Mouse (Mus musculus) intestine, embryonic 15.5 days (tissue): ENCODE measurements around the gene Osbpl9. TPM values are rescaled to one million over a fixed set of nuclear protein-coding genes. Genes with fewer than 3 reads are reported as not detected.

Experiments
- ATAC-seq: fragments of 200-750 bp; cut with Nextera tagmentation; 2 replicates; pipeline ENCODE4 v1.8.0; 2017; ENCODE audit warnings: moderate TSS enrichment, moderate library complexity
- H3K27ac ChIP-seq: fragments of 300-500 bp; sonication (generic); 2 replicates; pipeline ENCODE4 v1.5.1; 2015; ENCODE audit warnings: mild to moderate bottlenecking, inconsistent platforms
- H3K27me3 ChIP-seq: fragments of 300-500 bp; sonication (generic); replicated peaks from 2 replicates; pipeline ENCODE4 v1.6.1; 2015; ENCODE audit warnings: inconsistent platforms
- H3K36me3 ChIP-seq: fragments of 300-500 bp; sonication (generic); 2 replicates; pipeline ENCODE4 v1.6.1; 2015; ENCODE audit warnings: inconsistent platforms
- H3K4me1 ChIP-seq: fragments of 300-500 bp; sonication (generic); replicated peaks from 2 replicates; pipeline ENCODE4 v1.6.1; 2015; ENCODE audit warnings: inconsistent platforms
- H3K4me2 ChIP-seq: fragments of 300-500 bp; sonication (generic); replicated peaks from 2 replicates; pipeline ENCODE4 v1.6.1; 2015; ENCODE audit warnings: mild to moderate bottlenecking, inconsistent platforms
- H3K4me3 ChIP-seq: fragments of 300-500 bp; sonication (generic); replicated peaks from 2 replicates; pipeline ENCODE4 v1.5.1; 2015; ENCODE audit warnings: inconsistent platforms
- H3K9ac ChIP-seq: fragments of 300-500 bp; sonication (generic); 2 replicates; pipeline ENCODE4 v1.6.1; 2015; ENCODE audit warnings: inconsistent platforms
- H3K9me3 ChIP-seq: fragments of 300-500 bp; sonication (generic); 2 replicates; pipeline ENCODE4 v1.6.1; 2016; ENCODE audit warnings: inconsistent platforms
- WGBS: fragments of 180-500 bp; shearing (Covaris S2); methylation state at CpG from one replicate; pipeline ENCODE4 v1.1.7; 2015; 5-methylcytosine and 5-hydroxymethylcytosine counted together
- polyA plus RNA-seq: library from polyadenylated mRNA; unstranded; fragments of >200 nt; fragmentation: Nextera tagmentation; extraction: Ambion mirVana; gene quantifications from 2 replicates; pipeline ENCODE4 v1.2.1, GENCODE M21; 2015

The Osbpl9 gene
- polyA plus RNA-seq, 1 experiment from 2014 or later = 56.1 TPM

DNA sequence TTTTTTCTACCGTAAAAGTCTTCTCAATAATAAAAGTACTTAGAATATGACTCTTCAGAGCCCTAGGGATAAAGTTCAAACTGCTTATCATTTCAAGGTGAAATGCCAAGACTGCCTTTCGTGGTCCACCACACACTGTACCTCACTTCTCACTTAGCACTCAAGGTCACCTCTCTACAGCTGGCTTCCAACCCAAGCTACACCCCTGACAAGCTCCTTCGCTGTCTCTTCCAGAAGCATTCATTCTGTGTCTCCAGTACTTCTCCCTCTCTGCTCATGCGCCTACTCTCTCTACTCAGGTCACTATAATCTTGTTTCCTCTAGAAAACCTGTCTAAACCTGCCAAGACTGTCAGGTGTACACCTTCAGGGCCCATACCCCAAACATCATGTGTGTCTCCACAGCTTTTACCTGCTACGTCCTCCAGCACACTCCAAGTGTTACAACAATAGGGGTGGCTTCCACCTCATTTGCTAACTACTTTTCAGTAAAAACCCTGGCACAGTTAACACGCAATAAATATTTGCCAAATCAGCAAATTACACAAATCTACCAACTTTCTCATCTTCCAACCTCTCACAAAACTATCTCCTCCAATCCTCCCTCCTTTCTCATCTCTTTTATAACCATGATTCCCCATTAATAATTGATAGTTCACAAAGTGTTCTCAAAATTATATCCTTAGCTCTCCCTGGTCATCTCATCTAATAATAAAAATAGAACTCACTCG, 6.0 kb downstream of the Osbpl9 start:
- H3K4me2 ChIP-seq = no peak overlapping the region
- no peak overlapping the region for H3K4me3 ChIP-seq
- no peak overlapping the region for H3K9ac ChIP-seq
- H3K27me3 ChIP-seq = no peaks in the 10 kb centered on the region
- ATAC-seq = no peak
- no peaks in the 10 kb centered on the region for H3K4me1 ChIP-seq
- H3K36me3 ChIP-seq = no peaks in the 10 kb centered on the region
- 82% methylated on average over 7 of the region's 7 CpGs for WGBS
- no peaks in the 10 kb centered on the region for H3K9me3 ChIP-seq
- no peak overlapping the region for H3K27ac ChIP-seq

DNA sequence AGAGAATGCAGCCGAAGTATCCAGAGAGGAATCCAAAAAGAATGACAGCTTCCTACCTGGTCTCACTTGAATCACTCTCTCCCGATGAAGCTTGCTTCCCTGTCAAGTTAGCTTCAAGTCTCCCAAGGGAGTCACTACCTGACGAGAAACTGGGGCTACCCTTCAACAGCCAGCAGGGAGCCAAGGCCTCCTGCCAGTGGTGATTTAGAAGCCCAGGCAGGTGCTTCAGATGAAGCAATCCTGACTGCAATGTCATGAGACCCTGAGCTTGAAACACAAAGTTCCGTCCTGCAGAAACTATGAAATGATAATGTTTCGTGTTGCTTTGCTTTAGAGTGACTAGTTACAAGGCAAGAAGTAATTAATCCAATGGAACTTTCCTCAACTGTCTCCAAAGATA, 8.2 kb downstream of the Osbpl9 start:
- H3K4me1 ChIP-seq = no peaks in the 10 kb centered on the region
- H3K4me3 ChIP-seq = no peak overlapping the region
- H3K27me3 ChIP-seq = no peaks in the 10 kb centered on the region
- no peaks in the 10 kb centered on the region for H3K36me3 ChIP-seq
- no peaks in the 10 kb centered on the region for H3K9me3 ChIP-seq
- ATAC-seq = no peak
- H3K9ac ChIP-seq = no peak overlapping the region
- WGBS = 81% methylated on average over 5 of the region's 5 CpGs
- H3K27ac ChIP-seq = no peak overlapping the region
- H3K4me2 ChIP-seq = no peak overlapping the region

DNA sequence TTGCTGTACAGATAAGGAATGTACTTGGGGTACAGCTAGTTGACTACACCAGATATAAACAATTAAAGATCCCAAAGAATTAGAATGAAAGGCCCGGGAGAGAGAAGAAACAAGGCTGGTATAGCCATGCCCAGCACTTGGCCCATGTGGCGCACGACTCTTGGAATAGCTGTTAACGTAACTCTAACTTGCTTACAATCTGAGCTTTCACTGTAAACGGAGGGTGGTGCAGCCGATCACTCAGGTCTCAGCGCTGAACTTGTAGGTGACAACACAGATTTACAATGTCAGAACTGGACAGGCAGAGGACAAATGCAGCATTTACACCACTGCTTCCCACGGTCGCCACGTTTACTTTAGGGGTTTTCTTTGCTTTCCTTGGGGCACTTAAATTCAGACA, 10.5 kb downstream of the Osbpl9 start:
- Histone ChIP-seq H3K36me3 (no peaks in the 10 kb centered on the region), H3K4me2 (no peak overlapping the region), H3K27me3 (no peaks in the 10 kb centered on the region), H3K4me1 (no peaks in the 10 kb centered on the region), H3K9me3 (no peaks in the 10 kb centered on the region), H3K9ac (no peak overlapping the region), H3K27ac (no peak overlapping the region), H3K4me3 (no peak overlapping the region)
- ATAC-seq = no peak
- 50% methylated on average over 10 of the region's 10 CpGs for WGBS

DNA sequence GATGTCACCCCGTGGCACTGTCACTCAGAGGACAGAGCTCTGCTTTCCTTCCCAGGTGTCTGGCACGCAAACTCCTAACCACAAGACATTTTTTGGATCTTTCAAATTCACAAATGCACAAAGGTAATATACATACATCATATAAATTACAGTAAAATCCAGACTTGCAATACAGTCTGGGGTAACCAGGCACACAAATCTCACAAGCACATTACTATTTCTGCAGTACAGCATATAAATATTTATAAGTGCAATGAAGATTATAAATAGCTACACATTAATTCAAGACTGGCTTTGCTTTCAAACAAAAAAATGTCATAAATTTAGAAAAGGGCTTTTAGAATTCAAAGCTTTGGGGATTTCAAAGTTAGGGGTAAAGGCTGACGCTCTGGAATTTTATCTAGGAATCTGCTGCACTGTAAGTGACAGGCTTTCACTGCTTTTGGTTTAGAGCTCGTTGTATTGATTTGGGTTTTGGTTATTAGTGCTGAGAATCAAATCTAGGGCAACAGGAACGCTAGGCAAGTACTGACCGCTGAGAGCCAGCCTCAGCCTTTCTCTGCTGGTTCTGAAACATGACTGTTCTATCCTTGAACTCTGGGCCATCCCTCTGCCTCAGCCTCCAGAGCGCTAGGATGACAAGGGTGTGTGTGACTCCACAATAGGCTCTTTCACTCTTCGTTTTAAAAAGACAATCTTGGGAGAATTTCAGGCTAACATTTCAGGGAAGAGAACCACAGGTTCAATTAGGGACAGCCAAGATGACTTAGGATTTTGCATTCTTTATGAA, 16.3 kb downstream of the Osbpl9 start:
- Histone ChIP-seq H3K4me1 (no peaks in the 10 kb centered on the region), H3K9ac (no peak overlapping the region), H3K27me3 (no peaks in the 10 kb centered on the region), H3K4me3 (no peak overlapping the region), H3K36me3 (no peaks in the 10 kb centered on the region), H3K4me2 (no peak overlapping the region), H3K9me3 (no peaks in the 10 kb centered on the region), H3K27ac (no peak overlapping the region)
- no peak for ATAC-seq
- 66% methylated on average over 8 of the region's 8 CpGs for WGBS

DNA sequence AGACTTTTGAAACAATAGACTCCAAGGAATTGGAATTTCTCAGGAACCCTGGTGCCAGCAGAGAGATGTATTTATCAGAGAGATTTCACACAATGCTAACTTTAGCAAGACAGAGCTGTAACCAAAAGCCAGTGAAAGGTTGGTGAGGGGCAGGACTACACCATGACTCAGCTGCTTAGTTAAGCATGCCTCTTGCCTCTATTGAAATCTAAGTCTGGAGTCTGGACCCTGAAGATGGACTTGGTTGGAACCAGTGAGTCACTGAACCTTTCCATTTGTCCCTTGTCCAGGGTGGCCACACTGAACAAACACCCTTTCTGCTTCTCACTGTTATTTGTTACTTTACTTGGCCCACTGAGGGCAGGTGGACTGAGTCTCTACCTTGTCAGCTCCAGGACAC, 26.4 kb downstream of the Osbpl9 start:
- Histone ChIP-seq H3K27ac (no peak overlapping the region), H3K4me2 (no peak overlapping the region), H3K4me1 (peaks cover 3% of the 10 kb centered on the region; the same call in 1 of the 2 replicates), H3K9me3 (no peaks in the 10 kb centered on the region), H3K27me3 (no peaks in the 10 kb centered on the region), H3K4me3 (no peak overlapping the region), H3K36me3 (no peaks in the 10 kb centered on the region), H3K9ac (no peak overlapping the region)
- ATAC-seq = no peak

DNA sequence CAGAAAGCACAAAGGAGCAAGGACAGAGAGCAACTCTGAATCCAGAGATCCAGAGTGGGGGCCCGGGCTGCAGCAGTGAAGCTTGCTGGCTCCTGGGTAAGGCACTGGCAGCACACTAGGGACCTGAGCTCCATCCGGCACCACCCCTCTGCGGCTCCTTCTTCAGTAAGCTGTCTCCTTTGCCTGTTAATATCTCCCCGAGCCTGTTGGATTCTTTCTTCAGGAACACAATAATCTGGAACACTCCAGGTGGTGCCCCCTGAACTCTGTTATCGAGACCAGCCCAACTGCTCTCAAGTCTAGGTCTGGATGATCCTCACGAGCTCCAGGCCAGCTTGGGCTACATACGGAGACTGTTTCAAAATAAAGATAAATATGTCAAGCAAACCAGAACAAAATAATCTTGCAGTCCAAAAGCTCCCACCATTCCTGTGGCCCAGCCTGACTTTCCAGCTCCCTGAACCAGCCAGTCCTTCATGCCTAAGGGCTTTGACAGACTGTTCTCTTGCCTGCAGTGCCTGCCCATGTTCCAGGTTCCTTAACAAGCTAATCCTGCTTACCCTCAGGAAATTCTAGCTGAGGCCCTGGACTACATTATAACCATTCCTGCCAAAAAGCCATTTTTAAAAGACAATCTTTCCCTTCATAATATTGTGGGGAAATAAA, 28.2 kb downstream of the Osbpl9 start:
- peaks cover 3% of the 10 kb centered on the region; the same call in 1 of the 2 replicates for H3K4me1 ChIP-seq
- H3K9ac ChIP-seq = no peak overlapping the region
- H3K9me3 ChIP-seq = no peaks in the 10 kb centered on the region
- H3K4me2 ChIP-seq = no peak overlapping the region
- WGBS = 47% methylated on average over 7 of the region's 7 CpGs
- no peak for ATAC-seq
- H3K27ac ChIP-seq = no peak overlapping the region
- H3K36me3 ChIP-seq = no peaks in the 10 kb centered on the region
- H3K4me3 ChIP-seq = no peak overlapping the region
- no peaks in the 10 kb centered on the region for H3K27me3 ChIP-seq

DNA sequence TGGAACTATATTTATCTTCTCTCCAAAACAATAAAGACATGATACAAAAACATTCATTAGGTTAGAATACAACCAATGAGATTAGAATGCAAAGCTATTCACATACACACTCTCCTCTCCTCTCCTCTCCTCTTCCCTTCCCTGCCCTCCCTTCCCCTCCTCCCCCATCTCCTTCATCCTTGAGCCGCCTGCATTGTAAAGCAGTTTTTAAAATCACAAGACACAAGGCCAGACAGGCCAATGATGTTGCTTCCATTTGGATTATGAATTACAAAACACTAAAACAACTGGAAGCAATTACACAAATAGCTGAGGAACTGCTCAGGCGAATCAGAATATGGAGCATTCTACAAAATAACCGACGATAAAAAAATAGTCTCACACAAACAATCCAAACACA, 28.7 kb downstream of the Osbpl9 start:
- H3K4me2 ChIP-seq = no peak overlapping the region
- no peak overlapping the region for H3K4me3 ChIP-seq
- H3K9me3 ChIP-seq = no peaks in the 10 kb centered on the region
- H3K4me1 ChIP-seq = peaks cover 3% of the 10 kb centered on the region; the same call in 1 of the 2 replicates
- H3K36me3 ChIP-seq = no peaks in the 10 kb centered on the region
- no peaks in the 10 kb centered on the region for H3K27me3 ChIP-seq
- ATAC-seq = no peak
- no peak overlapping the region for H3K9ac ChIP-seq
- 79% methylated on average over 4 of the region's 4 CpGs for WGBS
- no peak overlapping the region for H3K27ac ChIP-seq

DNA sequence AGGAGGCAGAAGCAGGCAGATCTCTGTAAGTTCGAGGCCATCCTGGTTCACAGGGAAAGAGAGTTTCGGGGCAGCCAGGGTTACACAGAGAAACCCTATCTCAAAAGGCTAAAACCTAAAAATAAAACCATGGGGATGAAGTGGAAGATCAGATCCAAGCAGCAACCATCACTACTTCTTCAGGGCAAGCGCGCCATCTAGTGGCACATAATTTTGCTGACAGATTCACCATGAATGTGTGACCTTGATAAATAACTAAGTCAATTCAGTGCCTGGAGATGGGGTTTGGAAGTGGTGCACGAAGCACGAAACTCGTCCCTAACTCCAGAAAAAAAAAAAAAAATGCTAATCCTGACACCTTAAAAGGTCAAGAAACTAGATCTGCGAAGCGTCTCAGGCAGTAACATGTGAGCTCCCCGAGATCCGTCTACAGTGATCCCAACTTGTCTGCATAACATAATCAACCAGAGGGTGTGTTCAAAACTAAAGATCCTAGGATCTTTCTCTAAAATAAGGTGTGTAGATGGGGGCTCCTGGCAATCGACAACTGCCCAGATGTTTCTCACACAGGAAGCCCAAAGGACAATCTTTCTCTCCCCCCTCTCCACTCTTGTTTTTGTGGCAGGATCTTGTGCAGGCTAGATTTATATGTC, 36.4 kb downstream of the Osbpl9 start:
- Histone ChIP-seq H3K9me3 (no peaks in the 10 kb centered on the region), H3K27me3 (no peaks in the 10 kb centered on the region), H3K27ac (no peak overlapping the region), H3K36me3 (no peaks in the 10 kb centered on the region), H3K4me3 (no peak overlapping the region), H3K4me2 (no peak overlapping the region), H3K9ac (no peak overlapping the region), H3K4me1 (no peaks in the 10 kb centered on the region)
- ATAC-seq = no peak
- 32% methylated on average over 12 of the region's 12 CpGs for WGBS

DNA sequence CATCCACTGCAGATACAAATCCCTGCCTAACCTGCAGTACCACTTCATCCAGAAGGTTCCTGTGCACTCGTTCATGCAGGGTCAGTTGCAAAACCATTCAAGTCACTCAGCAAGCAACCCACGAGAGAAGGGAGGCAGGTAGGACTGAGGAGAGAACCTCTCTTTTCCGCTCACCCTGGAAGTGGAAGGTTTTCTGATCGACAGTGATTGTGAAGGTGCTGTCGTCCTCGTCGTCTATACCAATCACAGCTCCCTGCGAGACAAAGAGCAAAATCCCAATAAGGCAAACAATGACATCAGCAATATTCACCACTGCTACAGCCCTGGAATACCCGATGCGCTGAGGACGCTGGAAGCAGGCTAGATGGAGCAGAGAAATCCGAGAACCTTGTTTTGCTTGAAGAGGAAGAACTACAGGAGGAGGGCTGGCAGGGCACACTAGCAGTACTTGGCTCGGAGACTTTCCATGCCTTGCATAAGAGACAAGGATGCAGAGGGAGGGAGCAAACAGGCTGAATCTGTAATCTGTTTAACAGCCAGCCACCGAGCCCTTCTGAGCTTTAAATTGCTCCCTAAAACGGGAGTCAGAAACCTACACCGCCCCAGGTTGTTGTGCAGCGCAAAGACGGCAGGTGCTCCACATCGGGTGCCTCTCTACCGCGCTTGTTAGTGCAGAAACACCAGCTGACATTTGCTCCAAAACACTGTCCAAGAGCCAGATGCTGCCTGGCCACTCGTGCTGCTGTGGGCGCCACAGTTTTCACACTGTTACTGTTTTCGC, 45.4 kb downstream of the Osbpl9 start:
- Histone ChIP-seq H3K4me3 (peak overlapping the region; percentile 6; the same call in 1 of the 2 replicates), H3K36me3 (no peaks in the 10 kb centered on the region), H3K9ac (no peak overlapping the region), H3K27ac (no peak overlapping the region), H3K9me3 (no peaks in the 10 kb centered on the region), H3K27me3 (no peaks in the 10 kb centered on the region), H3K4me2 (peak overlapping the region; percentile 52), H3K4me1 (peaks cover 5% of the 10 kb centered on the region; the same call in 1 of the 2 replicates)
- 28% methylated on average over 24 of the region's 24 CpGs for WGBS
- ATAC-seq = peak; percentile 31; the same call in 1 of the 2 replicates

DNA sequence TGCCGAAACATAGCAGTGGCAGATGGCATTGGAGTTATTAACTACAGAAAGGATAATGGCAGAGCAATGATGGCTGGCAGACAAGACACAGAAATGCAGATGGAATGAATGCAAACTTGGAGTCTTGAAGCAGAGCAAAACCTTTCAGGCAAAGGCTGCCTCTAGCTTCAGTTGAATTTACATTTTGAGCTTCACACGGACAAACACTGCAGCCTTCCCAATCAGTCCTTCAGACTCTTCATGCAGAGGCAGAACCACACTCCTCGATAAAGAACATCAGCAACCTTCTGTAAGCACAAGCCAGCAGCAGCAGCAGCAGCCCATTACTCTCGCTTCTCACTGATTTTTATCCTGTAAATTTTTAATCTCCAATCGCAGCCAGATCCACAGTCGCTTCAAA, 46.0 kb downstream of the Osbpl9 start:
- Histone ChIP-seq H3K27ac (no peak overlapping the region), H3K4me1 (peaks cover 5% of the 10 kb centered on the region; the same call in 1 of the 2 replicates), H3K4me2 (no peak overlapping the region), H3K4me3 (no peak overlapping the region), H3K9ac (no peak overlapping the region), H3K9me3 (no peaks in the 10 kb centered on the region), H3K36me3 (no peaks in the 10 kb centered on the region), H3K27me3 (no peaks in the 10 kb centered on the region)
- ATAC-seq = no peak
- 68% methylated on average over 6 of the region's 6 CpGs for WGBS

DNA sequence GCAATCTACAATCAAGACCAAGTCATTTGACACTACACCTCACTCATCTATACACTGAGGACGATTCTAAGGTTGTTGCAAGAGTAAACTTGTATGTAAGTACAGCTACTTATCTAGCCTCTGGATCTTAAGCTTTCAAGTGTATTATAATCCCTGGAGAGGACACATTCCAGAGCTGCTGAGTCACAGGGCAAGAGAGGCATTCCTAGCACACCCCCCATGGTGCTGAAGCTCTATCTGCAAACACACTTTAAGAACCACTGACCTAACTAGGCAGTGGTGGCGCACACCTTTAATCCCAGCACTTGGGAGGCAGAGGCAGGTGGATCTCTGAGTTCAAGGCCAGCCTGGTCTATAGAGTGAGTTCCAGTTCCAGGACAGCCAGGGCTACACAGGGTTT, 51.9 kb downstream of the Osbpl9 start:
- Histone ChIP-seq H3K4me3 (no peak overlapping the region), H3K4me1 (no peaks in the 10 kb centered on the region), H3K9ac (no peak overlapping the region), H3K4me2 (no peak overlapping the region), H3K9me3 (no peaks in the 10 kb centered on the region), H3K27me3 (no peaks in the 10 kb centered on the region), H3K27ac (no peak overlapping the region), H3K36me3 (no peaks in the 10 kb centered on the region)
- ATAC-seq = no peak
- 62% methylated on average over 2 of the region's 2 CpGs for WGBS
